Mouse (Mus musculus) CH12.LX (cell line): ENCODE results near the gene Rasl11b.

Experiments used
- CHD2 ChIP-seq: IDR thresholded peaks from 2 replicates; pipeline ENCODE4 v1.6.1; 2011; ENCODE audit warnings: low read length, improper control_type of control experiment
- CTCF ChIP-seq, 2 experiments: IDR thresholded peaks in 1 of 2; conservative IDR thresholded peaks in 1 of 2; 2 replicates each; pipeline ENCODE4 v1.5.1; 2011 to 2012; ENCODE audit warnings: low read depth in 2 of 2, low read length in 2 of 2, improper control_type of control experiment in 1 of 2, inconsistent platforms in 1 of 2, mild to moderate bottlenecking in 1 of 2, moderate library complexity in 1 of 2
- EP300 ChIP-seq: IDR thresholded peaks from 2 replicates; pipeline ENCODE4 v1.6.1; 2011; ENCODE audit warnings: low read length, improper control_type of control experiment
- ETS1 ChIP-seq: conservative IDR thresholded peaks from 2 replicates; pipeline ENCODE4 v1.6.1; 2012; ENCODE audit warnings: low read depth, mild to moderate bottlenecking, inconsistent platforms, low read length, improper control_type of control experiment, moderate library complexity
- MAX ChIP-seq: IDR thresholded peaks from 2 replicates; pipeline ENCODE4 v1.6.1; 2011; ENCODE audit warnings: low read length, improper control_type of control experiment
- MEF2A ChIP-seq: IDR thresholded peaks from 2 replicates; pipeline ENCODE4 v1.6.1; 2014; ENCODE audit warnings: low read depth, mild to moderate bottlenecking, inconsistent platforms, low read length, improper control_type of control experiment, borderline replicate concordance
- MYC ChIP-seq: IDR thresholded peaks from 2 replicates; pipeline ENCODE4 v1.6.1; 2011; ENCODE audit warnings: low read depth, mild to moderate bottlenecking, improper control_type of control experiment, low read length
- PAX5 ChIP-seq: IDR thresholded peaks from 2 replicates; pipeline ENCODE4 v1.6.1; 2012; ENCODE audit warnings: low read length, inconsistent platforms, mixed read lengths
- POLR2A ChIP-seq: IDR thresholded peaks from 2 replicates; pipeline ENCODE4 v1.6.1; 2011; ENCODE audit warnings: low read depth, mild to moderate bottlenecking, improper control_type of control experiment, low read length
- USF1 ChIP-seq: IDR thresholded peaks from 2 replicates; pipeline ENCODE4 v1.6.1; 2014; ENCODE audit warnings: low read depth, mild to moderate bottlenecking, inconsistent platforms, low read length, improper control_type of control experiment
- ZKSCAN1 ChIP-seq: IDR thresholded peaks from 2 replicates; pipeline ENCODE4 v1.6.1; 2012; ENCODE audit warnings: low read depth, inconsistent platforms, low read length, improper control_type of control experiment, borderline replicate concordance
- ZNF384 ChIP-seq: IDR thresholded peaks from 2 replicates; pipeline ENCODE4 v1.6.1; 2012; ENCODE audit warnings: low read depth, low read length, improper control_type of control experiment, inconsistent platforms

- no peak for TF ChIP-seq POLR2A
- no peak for TF ChIP-seq MEF2A
- TF ChIP-seq MAX: no peak
- TF ChIP-seq PAX5: no peak
- TF ChIP-seq ZKSCAN1: no peak
- no peak for TF ChIP-seq CTCF (conservative IDR thresholded peaks at IDR 0.05 in 1 of 2, IDR thresholded peaks at IDR 0.05 in 1 of 2; ENCODE audit: low read depth in 2 of 2, low read length in 2 of 2)
- TF ChIP-seq MYC: no peak
- TF ChIP-seq ZNF384: no peak
- TF ChIP-seq CHD2: no peak
- no peak for TF ChIP-seq EP300
- no peak for TF ChIP-seq ETS1
- no peak for TF ChIP-seq USF1
Measured at GRCm38 (mm10) chr5:74188076-74188475, 7.0 kb upstream of the Rasl11b start.
